Mouse (Mus musculus) frontal cortex, postnatal 14 days (tissue): ENCODE measurements around the gene Hoxa6.

Experiments used
- DNase-seq, 2 experiments: peaks; one replicate each; pipeline ENCODE4 v3.0.0; 2022; ENCODE audit warnings: low spot score in 2 of 2

Gene Hoxa6

GRCm38 (mm10) chr6:52201269-52201668 is 7.3 kb downstream of the Hoxa6 start:
- DNase-seq = no peak

- DNase-seq = no peak
Measured at GRCm38 (mm10) chr6:52200751-52201250, 7.7 kb downstream of the Hoxa6 start.

GRCm38 (mm10) chr6:52200073-52200750 is 8.3 kb downstream of the Hoxa6 start:
- no peak for DNase-seq

GRCm38 (mm10) chr6:52197271-52197670 is 11.3 kb downstream of the Hoxa6 start:
- no peak for DNase-seq

GRCm38 (mm10) chr6:52196811-52197210 is 11.7 kb downstream of the Hoxa6 start:
- no peak for DNase-seq

GRCm38 (mm10) chr6:52194690-52195089 is 13.8 kb downstream of the Hoxa6 start:
- no peak for DNase-seq

GRCm38 (mm10) chr6:52191860-52192550 is 16.5 kb downstream of the Hoxa6 start:
- no peak for DNase-seq

GRCm38 (mm10) chr6:52190906-52191810 is 17.4 kb downstream of the Hoxa6 start, which contains the start of gene Hoxa4:
TSS of gene Hoxa4 (minus strand) at chr6:52191753.
- no peak for DNase-seq

GRCm38 (mm10) chr6:52190410-52190809 is 18.1 kb downstream of the Hoxa6 start:
- no peak for DNase-seq

- no peak for DNase-seq
Measured at GRCm38 (mm10) chr6:52189909-52190308, 18.6 kb downstream of the Hoxa6 start.

GRCm38 (mm10) chr6:52189172-52189591 is 19.3 kb downstream of the Hoxa6 start:
- no peak for DNase-seq

- DNase-seq = no peak
Measured at GRCm38 (mm10) chr6:52186500-52186899, 22.0 kb downstream of the Hoxa6 start.

- DNase-seq = no peak
Measured at GRCm38 (mm10) chr6:52185834-52186233, 22.7 kb downstream of the Hoxa6 start.

- DNase-seq = no peak
Measured at GRCm38 (mm10) chr6:52185222-52185621, 23.3 kb downstream of the Hoxa6 start.

- DNase-seq = no peak
Measured at GRCm38 (mm10) chr6:52184668-52185067, 23.9 kb downstream of the Hoxa6 start.

- DNase-seq = no peak
Measured at GRCm38 (mm10) chr6:52183311-52184080, 25.0 kb downstream of the Hoxa6 start.

- no peak for DNase-seq
Measured at GRCm38 (mm10) chr6:52182793-52183192, 25.7 kb downstream of the Hoxa6 start.

GRCm38 (mm10) chr6:52182030-52182429 is 26.5 kb downstream of the Hoxa6 start:
- no peak for DNase-seq

- DNase-seq = no peak
Measured at GRCm38 (mm10) chr6:52180726-52181125, 27.8 kb downstream of the Hoxa6 start.

GRCm38 (mm10) chr6:52180213-52180710 is 28.3 kb downstream of the Hoxa6 start:
- DNase-seq = no peak

GRCm38 (mm10) chr6:52179690-52180089 is 28.8 kb downstream of the Hoxa6 start:
- DNase-seq = no peak
